Mouse (Mus musculus) liver, embryonic 12.5 days (tissue): ENCODE data around the gene Npr1. TPM values are rescaled to one million over a fixed set of nuclear protein-coding genes. Genes with fewer than 3 reads are reported as not detected.

Experiments
- ATAC-seq: fragments of 200-750 bp; cut with Nextera tagmentation; 2 replicates; pipeline ENCODE4 v1.8.0; 2017; ENCODE audit warnings: moderate number of reproducible peaks, mild to moderate bottlenecking, moderate library complexity
- H3K27ac ChIP-seq: fragments of 300-500 bp; sonication (generic); 2 replicates; pipeline ENCODE4 v1.5.1; 2016; ENCODE audit warnings: mild to moderate bottlenecking
- H3K27me3 ChIP-seq: fragments of 300-500 bp; sonication (generic); replicated peaks from 2 replicates; pipeline ENCODE4 v1.6.1; 2016; ENCODE audit warnings: mild to moderate bottlenecking, moderate library complexity
- H3K36me3 ChIP-seq: fragments of 300-500 bp; sonication (generic); 2 replicates; pipeline ENCODE4 v1.6.1; 2016; ENCODE audit warnings: mild to moderate bottlenecking, moderate library complexity
- H3K4me1 ChIP-seq: fragments of 300-500 bp; sonication (generic); 2 replicates; pipeline ENCODE4 v1.6.1; 2016
- H3K4me2 ChIP-seq: fragments of 300-500 bp; sonication (generic); 2 replicates; pipeline ENCODE4 v1.6.1; 2016; ENCODE audit warnings: mild to moderate bottlenecking, moderate library complexity
- H3K4me3 ChIP-seq: fragments of 300-500 bp; sonication (generic); 2 replicates; pipeline ENCODE4 v1.5.1; 2016; ENCODE audit warnings: mild to moderate bottlenecking, moderate library complexity
- H3K9ac ChIP-seq: fragments of 300-500 bp; sonication (generic); 2 replicates; pipeline ENCODE4 v1.6.1; 2016; ENCODE audit warnings: mild to moderate bottlenecking, moderate library complexity
- H3K9me3 ChIP-seq: fragments of 300-500 bp; sonication (generic); replicated peaks from 2 replicates; pipeline ENCODE4 v1.6.1; 2016; ENCODE audit warnings: mild to moderate bottlenecking, moderate library complexity
- WGBS: fragments of 180-500 bp; shearing (Covaris S2); methylation state at CpG from one replicate; pipeline ENCODE4 v1.1.7; 2016; ENCODE audit not compliant: insufficient replicate concordance; 5-methylcytosine and 5-hydroxymethylcytosine counted together
- polyA plus RNA-seq: library from polyadenylated mRNA; unstranded; fragments of >200 nt; fragmentation: Nextera tagmentation; extraction: Ambion mirVana; gene quantifications from 2 replicates; pipeline ENCODE4 v1.2.1, GENCODE M21; 2016

Npr1 gene
- polyA plus RNA-seq, 1 experiment from 2014 or later = 5.1 TPM

DNA sequence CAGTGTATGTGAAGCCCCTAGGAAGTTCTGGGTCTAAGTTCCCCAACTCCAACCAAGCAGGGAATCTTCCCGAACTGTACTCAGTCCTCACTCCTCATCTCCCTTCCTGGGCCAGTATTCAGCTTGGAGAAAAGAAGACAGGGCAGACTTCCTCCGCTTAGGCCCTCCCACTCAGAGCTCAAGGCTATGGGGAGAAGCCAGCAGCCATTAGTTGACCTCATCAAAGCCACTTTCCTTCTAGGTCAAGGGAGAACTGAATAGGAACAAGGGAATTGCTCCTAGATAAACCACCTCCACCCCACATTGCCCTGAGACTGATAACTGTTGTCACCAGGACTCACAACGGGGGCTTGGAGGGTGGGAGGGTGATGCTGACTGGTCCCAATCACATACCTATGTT lies 61.5 kb downstream of the Npr1 start:
- 71% methylated on average over 3 of the region's 3 CpGs for WGBS
- Histone ChIP-seq H3K9me3 (no peaks in the 10 kb centered on the region), H3K27ac (no peak overlapping the region), H3K9ac (no peak overlapping the region), H3K4me1 (no peaks in the 10 kb centered on the region), H3K4me2 (no peak overlapping the region), H3K36me3 (peaks cover 100% of the 10 kb centered on the region), H3K27me3 (no peaks in the 10 kb centered on the region), H3K4me3 (no peak overlapping the region)
- ATAC-seq = no peak

DNA sequence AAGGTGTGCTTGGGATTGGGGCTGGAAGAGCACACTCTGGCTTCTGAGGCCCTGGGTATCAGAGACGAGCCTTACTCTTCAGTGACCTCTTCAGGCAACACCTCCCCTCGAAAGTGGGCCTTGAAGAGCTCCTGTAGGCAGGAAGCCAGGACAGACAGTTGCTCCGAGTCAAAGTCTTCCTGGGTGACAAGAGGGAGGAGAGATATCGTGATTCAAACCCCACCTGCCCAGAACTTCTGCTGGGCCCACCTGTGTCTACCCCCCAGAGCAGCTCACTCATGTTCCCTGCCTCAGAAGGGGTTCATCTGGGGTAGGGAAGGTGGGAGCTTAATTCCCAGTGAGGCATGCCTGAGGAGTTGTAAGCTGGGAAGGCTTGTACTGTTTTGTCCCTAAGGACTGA lies 64.7 kb downstream of the Npr1 start:
- H3K9me3 ChIP-seq = no peaks in the 10 kb centered on the region
- H3K4me1 ChIP-seq = no peaks in the 10 kb centered on the region
- no peak overlapping the region for H3K4me3 ChIP-seq
- no peak for ATAC-seq
- peaks cover 98% of the 10 kb centered on the region for H3K36me3 ChIP-seq
- H3K27me3 ChIP-seq = no peaks in the 10 kb centered on the region
- H3K4me2 ChIP-seq = no peak overlapping the region
- H3K9ac ChIP-seq = no peak overlapping the region
- 64% methylated on average over 4 of the region's 4 CpGs for WGBS
- no peak overlapping the region for H3K27ac ChIP-seq

Other genes starting within 250 kb of the Npr1 start
- gene Jtb, start 234.3 kb downstream of the Npr1 start, polyA plus RNA-seq = 64.9 and 66.4 TPM in 2 replicates
- gene Creb3l4, start 222.4 kb downstream of the Npr1 start, polyA plus RNA-seq = 0.56 and 0.66 TPM in 2 replicates
- gene Slc39a1, start 217.7 kb downstream of the Npr1 start, polyA plus RNA-seq = 30.7 and 33.1 TPM in 2 replicates
- 8.2 and 9.4 TPM in 2 replicates for gene Crtc2, start 211.7 kb downstream of the Npr1 start, polyA plus RNA-seq
- gene Dennd4b, start 200.7 kb downstream of the Npr1 start, polyA plus RNA-seq = 3.0 and 3.4 TPM in 2 replicates
- 5.1 and 6.0 TPM in 2 replicates for gene Gatad2b, start 172.7 kb downstream of the Npr1 start, polyA plus RNA-seq
- gene Slc27a3, start 75.9 kb downstream of the Npr1 start, polyA plus RNA-seq = 3.7 and 4.1 TPM in 2 replicates
- 20.8 and 21.4 TPM in 2 replicates for gene Ints3, start 32.2 kb downstream of the Npr1 start, polyA plus RNA-seq
- gene Ilf2, start 10.3 kb upstream of the Npr1 start, polyA plus RNA-seq = 100 and 103 TPM in 2 replicates
- 24.2 and 27.0 TPM in 2 replicates for gene Snapin, start 25.2 kb upstream of the Npr1 start, polyA plus RNA-seq
- gene Chtop, start 43.6 kb upstream of the Npr1 start, polyA plus RNA-seq = 85.7 and 88.1 TPM in 2 replicates
- 13.2 and 15.0 TPM in 2 replicates for gene S100a1, start 48.5 kb upstream of the Npr1 start, polyA plus RNA-seq
- gene S100a13, start 48.6 kb upstream of the Npr1 start, polyA plus RNA-seq = 18.4 and 20.4 TPM in 2 replicates
- not detected in 2 replicates for gene S100a14, start 61.0 kb upstream of the Npr1 start, polyA plus RNA-seq
- 32.8 TPM in 2 replicates for gene S100a16, start 71.4 kb upstream of the Npr1 start, polyA plus RNA-seq
- 0.04 TPM in 1 of 2 replicates, not detected in the other for gene S100a3, start 94.7 kb upstream of the Npr1 start, polyA plus RNA-seq
- not detected in 2 replicates for gene S100a2, start 124.4 kb upstream of the Npr1 start, polyA plus RNA-seq
- not detected in 2 replicates for gene Gm42674, start 136.0 kb upstream of the Npr1 start, polyA plus RNA-seq
- gene S100a4, start 137.9 kb upstream of the Npr1 start, polyA plus RNA-seq = 0.55 and 0.69 TPM in 2 replicates
- not detected in 2 replicates for gene S100a5, start 142.7 kb upstream of the Npr1 start, polyA plus RNA-seq
- 5.7 and 6.8 TPM in 2 replicates for gene S100a6, start 147.0 kb upstream of the Npr1 start, polyA plus RNA-seq
- gene S100a7a, start 188.2 kb upstream of the Npr1 start, polyA plus RNA-seq = not detected in 2 replicates
- 209 and 244 TPM in 2 replicates for gene S100a8, start 203.1 kb upstream of the Npr1 start, polyA plus RNA-seq
- 129 and 173 TPM in 2 replicates for gene S100a9, start 229.9 kb upstream of the Npr1 start, polyA plus RNA-seq